Mouse (Mus musculus) lung, embryonic 14.5 days (tissue): Measurements from ENCODE around the gene Bbc3. TPM values are rescaled to one million over a fixed set of nuclear protein-coding genes. Genes with fewer than 3 reads are reported as not detected.
"Not testable (repeated sequence)": the region's sequence is repeated elsewhere in the genome, so short reads cannot be mapped to it uniquely, and the experiment has no call there.

Source experiments
- ATAC-seq: fragments of 200-750 bp; cut with Nextera tagmentation; 2 replicates; pipeline ENCODE4 v1.8.0; 2017; ENCODE audit warnings: mild to moderate bottlenecking, moderate TSS enrichment, moderate library complexity; ENCODE audit not compliant: insufficient read depth
- DNase-seq: peaks from one replicate; pipeline ENCODE4 v3.0.0-alpha.2; 2015
- H3K27ac ChIP-seq: fragments of 300-500 bp; sonication (generic); 2 replicates; pipeline ENCODE4 v1.5.1; 2014; ENCODE audit warnings: low read depth, mild to moderate bottlenecking, moderate library complexity
- H3K27me3 ChIP-seq: fragments of 300-500 bp; sonication (generic); 2 replicates; pipeline ENCODE4 v1.6.1; 2014; ENCODE audit warnings: low read length, control low read depth; ENCODE audit not compliant: insufficient read depth
- H3K36me3 ChIP-seq: fragments of 300-500 bp; sonication (generic); 2 replicates; pipeline ENCODE4 v1.6.1; 2014; ENCODE audit warnings: control low read depth; ENCODE audit not compliant: insufficient read depth
- H3K4me1 ChIP-seq: fragments of 300-500 bp; sonication (generic); 2 replicates; pipeline ENCODE4 v1.6.1; 2014; ENCODE audit warnings: antibody characterized with exemption, control low read depth; ENCODE audit not compliant: insufficient read depth
- H3K4me2 ChIP-seq: fragments of 300-500 bp; sonication (generic); 2 replicates; pipeline ENCODE4 v1.6.1; 2014; ENCODE audit warnings: mild to moderate bottlenecking
- H3K4me3 ChIP-seq: fragments of 300-500 bp; sonication (generic); 2 replicates; pipeline ENCODE4 v1.5.1; 2014; ENCODE audit warnings: low read depth, low read length
- H3K9ac ChIP-seq: fragments of 300-500 bp; sonication (generic); 2 replicates; pipeline ENCODE4 v1.6.1; 2014
- H3K9me3 ChIP-seq: fragments of 300-500 bp; sonication (generic); 2 replicates; pipeline ENCODE4 v1.6.1; 2016; ENCODE audit warnings: low read depth, low read length, control low read depth
- CTCF ChIP-seq: IDR thresholded peaks from 2 replicates; pipeline ENCODE4 v1.5.1; 2016; ENCODE audit warnings: antibody characterized with exemption, low read depth
- WGBS: fragments of 180-500 bp; shearing (Covaris S2); extraction: QIAGEN DNeasy Blood & Tissue Kit; methylation state at CpG from one replicate; pipeline ENCODE4 v1.1.7; 2014; 5-methylcytosine and 5-hydroxymethylcytosine counted together
- polyA plus RNA-seq: library from polyadenylated mRNA; unstranded; fragments of >200 nt; fragmentation: Nextera tagmentation; extraction: Ambion mirVana; gene quantifications from 2 replicates; pipeline ENCODE4 v1.2.1, GENCODE M21; 2014

Gene Bbc3
- polyA plus RNA-seq, 1 experiment from 2014 or later: 6.4 TPM

- H3K4me1 ChIP-seq: no peaks in the 10 kb centered on the region
- WGBS: under 1% methylated on average over 23 of the region's 23 CpGs
- peak overlapping the region; percentile 38 for H3K4me3 ChIP-seq
- DNase-seq (peak; percentile 98), ATAC-seq (peak; percentile 82)
- peak overlapping the region; percentile 73 for H3K4me2 ChIP-seq
- peak; percentile 99 for TF ChIP-seq CTCF
- peak overlapping the region; percentile 38 for H3K9ac ChIP-seq
- H3K36me3 ChIP-seq: no peaks in the 10 kb centered on the region
- peak overlapping the region; percentile 78 for H3K27ac ChIP-seq
- no peaks in the 10 kb centered on the region for H3K9me3 ChIP-seq
- no peaks in the 10 kb centered on the region for H3K27me3 ChIP-seq
Measured at GRCm38 (mm10) chr7:16294837-16295236, 13.4 kb upstream of the Bbc3 start.

GRCm38 (mm10) chr7:16295321-16295900, 12.8 kb upstream of the Bbc3 start:
- H3K4me1 ChIP-seq: no peaks in the 10 kb centered on the region
- no peaks in the 10 kb centered on the region for H3K36me3 ChIP-seq
- H3K9ac ChIP-seq: peak overlapping the region; percentile 38
- H3K27me3 ChIP-seq: no peaks in the 10 kb centered on the region
- no peak for TF ChIP-seq CTCF
- peak; percentile 86 for DNase-seq
- peak overlapping the region; percentile 73 for H3K4me2 ChIP-seq
- peak; percentile 53 for ATAC-seq
- peak overlapping the region; percentile 38 for H3K4me3 ChIP-seq
- H3K27ac ChIP-seq: peak overlapping the region; percentile 78
- WGBS: 2% methylated on average over 40 of the region's 41 CpGs
- no peaks in the 10 kb centered on the region for H3K9me3 ChIP-seq

GRCm38 (mm10) chr7:16296146-16296545, 12.0 kb upstream of the Bbc3 start:
- 21% methylated on average over 2 of the region's 2 CpGs for WGBS
- no peak overlapping the region for H3K4me3 ChIP-seq

GRCm38 (mm10) chr7:16296766-16297390, 11.3 kb upstream of the Bbc3 start:
- Histone ChIP-seq H3K9me3 (no peaks in the 10 kb centered on the region), H3K9ac (peak overlapping the region; percentile 21), H3K27me3 (no peaks in the 10 kb centered on the region), H3K36me3 (no peaks in the 10 kb centered on the region), H3K27ac (peak overlapping the region; percentile 76; the same call in 1 of the 2 replicates), H3K4me1 (no peaks in the 10 kb centered on the region), H3K4me2 (peak overlapping the region; percentile 73), H3K4me3 (peak overlapping the region; percentile 26)
- ATAC-seq (peak; percentile 11), DNase-seq (peak; percentile 91)
- WGBS: 1% methylated on average over 22 of the region's 22 CpGs
- TF ChIP-seq CTCF: peak; percentile 56

More at GRCm38 (mm10) chr7:16296146-16296545, 12.0 kb upstream of the Bbc3 start:
- H3K4me2 ChIP-seq: peak overlapping the region; percentile 73
- DNase-seq (no peak), ATAC-seq (0 out of 2 replicates have a peak, but pooled peaks have one; percentile 2)
- TF ChIP-seq CTCF: no peak
- H3K36me3 ChIP-seq: no peaks in the 10 kb centered on the region
- no peaks in the 10 kb centered on the region for H3K27me3 ChIP-seq
- H3K9ac ChIP-seq: no peak overlapping the region
- no peaks in the 10 kb centered on the region for H3K9me3 ChIP-seq
- H3K4me1 ChIP-seq: no peaks in the 10 kb centered on the region
- peak overlapping the region; percentile 76 for H3K27ac ChIP-seq

- TF ChIP-seq CTCF: no peak
- Histone ChIP-seq H3K27ac (no peak overlapping the region), H3K4me1 (no peaks in the 10 kb centered on the region), H3K9ac (peak overlapping the region; percentile 21; the same call in 1 of the 2 replicates), H3K36me3 (no peaks in the 10 kb centered on the region), H3K27me3 (no peaks in the 10 kb centered on the region), H3K4me2 (peak overlapping the region; percentile 73; the same call in 1 of the 2 replicates), H3K9me3 (no peaks in the 10 kb centered on the region), H3K4me3 (no peak overlapping the region)
- ATAC-seq (no peak), DNase-seq (no peak)
- WGBS: 47% methylated on average over 2 of the region's 2 CpGs
Measured at GRCm38 (mm10) chr7:16297616-16298015, 10.6 kb upstream of the Bbc3 start.

GRCm38 (mm10) chr7:16298927-16299326, 9.3 kb upstream of the Bbc3 start:
- no peaks in the 10 kb centered on the region for H3K4me1 ChIP-seq
- 0 out of 2 replicates have a peak overlapping the region, but pooled peaks have one; percentile 41 for H3K4me3 ChIP-seq
- no peak for TF ChIP-seq CTCF
- no peaks in the 10 kb centered on the region for H3K36me3 ChIP-seq
- ATAC-seq (no peak), DNase-seq (no peak)
- H3K9ac ChIP-seq: no peak overlapping the region
- WGBS: 68% methylated on average over 5 of the region's 5 CpGs
- no peaks in the 10 kb centered on the region for H3K9me3 ChIP-seq
- H3K4me2 ChIP-seq: peak overlapping the region; percentile 81
- no peaks in the 10 kb centered on the region for H3K27me3 ChIP-seq
- H3K27ac ChIP-seq: no peak overlapping the region

GRCm38 (mm10) chr7:16299419-16300035, 8.7 kb upstream of the Bbc3 start:
- no peak overlapping the region; the same call in 1 of the 2 replicates for H3K27ac ChIP-seq
- H3K27me3 ChIP-seq: no peaks in the 10 kb centered on the region
- H3K4me1 ChIP-seq: no peaks in the 10 kb centered on the region
- TF ChIP-seq CTCF: no peak
- no peaks in the 10 kb centered on the region for H3K36me3 ChIP-seq
- under 1% methylated on average over 52 of the region's 52 CpGs for WGBS
- H3K4me2 ChIP-seq: peak overlapping the region; percentile 81
- H3K9me3 ChIP-seq: no peaks in the 10 kb centered on the region
- H3K4me3 ChIP-seq: peak overlapping the region; percentile 41
- DNase-seq (peak; percentile 88), ATAC-seq (peak; percentile 71)
- H3K9ac ChIP-seq: peak overlapping the region; percentile 47

GRCm38 (mm10) chr7:16307141-16307540, 1.1 kb upstream of the Bbc3 start:
- H3K27me3 ChIP-seq, H3K4me3 ChIP-seq, H3K27ac ChIP-seq, H3K4me1 ChIP-seq, DNase-seq, H3K9me3 ChIP-seq, H3K4me2 ChIP-seq, ATAC-seq, H3K36me3 ChIP-seq, H3K9ac ChIP-seq: not testable (repeated sequence)
- WGBS: 69% methylated on average over 6 of the region's 6 CpGs
